ENCODE assay signal across 13 mouse cellular contexts in the genomic region with DNA sequence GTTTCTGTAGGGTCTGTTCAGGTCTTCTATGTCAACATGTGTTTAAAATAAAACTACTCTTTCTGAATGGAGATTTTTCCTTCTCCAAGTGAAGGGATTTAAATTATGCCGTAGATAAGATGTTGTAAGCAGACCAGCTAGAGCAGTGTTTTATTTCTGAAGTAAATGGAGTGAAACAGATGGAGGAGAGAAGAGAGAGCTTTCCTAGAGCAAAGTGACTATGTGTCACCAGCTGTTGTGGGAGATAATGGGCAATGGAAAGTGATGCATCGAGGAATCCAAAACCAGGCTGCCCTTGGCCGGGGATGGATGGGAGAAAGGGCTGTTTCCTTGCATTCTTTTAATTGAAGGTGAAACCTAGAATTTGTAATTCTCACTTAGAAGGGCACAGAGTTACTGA.
DNase-seq lines count a peak whose midpoint lies in the region.
"Had no signal": no experiment of that assay in that cellular context is flagged by ENCODE, and none has a peak within 500 bp of the region (broad histone marks: within the 10 kb centered on the region; RNA-seq: fewer than 3 reads in every experiment).

No protein-coding gene starts in this region.

- DNase-seq in frontal cortex, adult 2 months (ENCODE audit: extremely low spot score in 1 of 2, low spot score in 1 of 2): peak; percentile 5 to 39
- no peak for DNase-seq in frontal cortex, postnatal 10 days (ENCODE audit: low spot score in 2 of 2)
- DNase-seq in right cerebral cortex, adult 18-20 months: peak; percentile 10
- no peak for DNase-seq in right cerebral cortex, postnatal 4 days
- peak; percentile 21 to 30 for DNase-seq in right cerebral cortex, postnatal 10 days (ENCODE audit: low spot score in 2 of 2)
- DNase-seq in cerebellum, postnatal 36 days: no peak
- DNase-seq: adrenal gland, postnatal 25 days; cerebellum, adult 11 months; cerebellum, adult 8-10 months; cerebellum, postnatal 14 days; gastrocnemius, postnatal 14 days; heart, adult 2 months; heart, postnatal 14 days had no signal

Comparison
In these comparisons a context has a peak if more than half of its experiments do, and no peak if none do; other contexts are left out.
1. DNase-seq: peak in frontal cortex, adult 2 months (2 of 2), right cerebral cortex, adult 18-20 months (single experiment) and right cerebral cortex, postnatal 10 days (2 of 2); none in frontal cortex, postnatal 10 days (0 of 2), right cerebral cortex, postnatal 4 days (single experiment) and cerebellum, postnatal 36 days (0 of 2).